Mouse (Mus musculus): Measurements from ENCODE around the gene Fpr3. TPM values are rescaled to one million over a fixed set of nuclear protein-coding genes. Genes with fewer than 3 reads are reported as not detected.
"Not testable (repeated sequence)": the region's sequence is repeated elsewhere in the genome, so short reads cannot be mapped to it uniquely, and the experiment has no call there.

Gene Fpr3
- total RNA-seq (2021): not detected
- long read RNA-seq, experiment 1, partial matches to known transcripts: 0 of 1 reads
- long read RNA-seq, experiment 1, other reads (novel, unspliced or antisense): 1 of 1 reads
- long read RNA-seq, experiment 2: 0 reads

- no peak for DNase-seq
Observed at GRCm38 (mm10) chr17:17887774-17888248, at the start of gene Fpr3, which contains the start of gene Fpr2. TSS of gene Fpr3 (plus strand) at chr17:17887852. TSS of gene Fpr2 (plus strand) at chr17:17887824.

DNA sequence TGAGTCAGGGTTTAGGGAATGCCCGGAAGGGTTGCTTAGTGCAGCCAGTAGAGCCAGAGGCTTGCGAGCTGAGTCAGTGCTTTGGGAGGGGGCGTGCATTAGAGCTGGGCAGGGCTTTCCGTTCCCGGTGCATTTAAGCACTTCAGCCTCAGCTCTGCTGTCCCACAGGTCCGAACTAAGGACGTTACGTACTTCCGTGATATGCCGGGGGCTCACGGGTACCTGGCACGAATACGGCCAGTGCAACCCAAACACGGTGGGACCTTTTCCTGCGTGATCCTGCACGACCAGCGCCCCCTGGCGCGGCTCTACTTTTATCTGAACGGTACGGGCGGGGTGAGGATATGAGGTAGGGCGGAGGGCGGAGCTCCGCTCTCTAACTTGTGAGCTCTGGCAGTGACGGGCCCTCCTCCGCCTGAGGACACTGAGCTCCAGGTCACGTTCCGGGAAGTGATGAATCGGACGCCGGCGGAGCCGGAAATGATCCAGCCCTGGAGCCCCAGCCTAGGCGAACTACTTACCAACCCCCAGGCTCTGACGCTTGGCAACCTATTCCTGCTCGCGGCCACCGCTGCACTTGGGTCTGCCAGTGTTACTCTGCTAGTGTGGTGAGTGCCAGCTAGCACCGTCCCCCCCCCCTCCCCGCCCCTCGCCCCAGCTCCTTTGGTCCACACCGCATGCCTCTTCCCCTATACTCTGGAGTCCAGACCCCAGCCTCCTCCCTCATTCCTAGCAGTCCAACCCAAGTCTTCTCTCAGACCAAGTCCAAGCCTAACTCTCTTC, 49.5 kb upstream of the Fpr3 start:
- peak; percentile 96 for DNase-seq

GRCm38 (mm10) chr17:17839276-17839675, 48.4 kb upstream of the Fpr3 start:
- DNase-seq: no peak

- DNase-seq: no peak
Observed at GRCm38 (mm10) chr17:17840796-17841195, 46.9 kb upstream of the Fpr3 start.

- no peak for DNase-seq
Observed at GRCm38 (mm10) chr17:17843534-17844261, 44.0 kb upstream of the Fpr3 start.

DNA sequence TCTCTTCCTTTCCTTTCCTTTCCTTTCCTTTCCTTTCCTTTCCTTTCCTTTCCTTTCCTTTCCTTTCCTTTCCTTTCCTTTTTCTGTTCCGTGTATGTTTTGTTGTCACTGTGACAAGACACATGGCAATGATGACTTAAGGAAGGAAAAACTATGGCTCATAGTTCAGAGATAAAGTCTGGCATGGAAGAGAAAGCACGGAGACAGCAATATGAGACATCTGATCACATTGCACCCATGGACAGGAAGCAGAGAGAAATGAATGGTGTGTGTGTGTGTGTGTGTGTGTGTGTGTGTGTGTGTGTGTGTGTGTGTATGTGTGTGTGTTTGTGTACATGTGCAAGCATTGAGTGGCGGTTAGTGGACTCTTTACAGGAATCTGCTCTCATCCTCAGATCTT, 43.0 kb upstream of the Fpr3 start:
- not testable (repeated sequence) for DNase-seq

- no peak for DNase-seq
Observed at GRCm38 (mm10) chr17:17845187-17846027, 42.2 kb upstream of the Fpr3 start.

DNA sequence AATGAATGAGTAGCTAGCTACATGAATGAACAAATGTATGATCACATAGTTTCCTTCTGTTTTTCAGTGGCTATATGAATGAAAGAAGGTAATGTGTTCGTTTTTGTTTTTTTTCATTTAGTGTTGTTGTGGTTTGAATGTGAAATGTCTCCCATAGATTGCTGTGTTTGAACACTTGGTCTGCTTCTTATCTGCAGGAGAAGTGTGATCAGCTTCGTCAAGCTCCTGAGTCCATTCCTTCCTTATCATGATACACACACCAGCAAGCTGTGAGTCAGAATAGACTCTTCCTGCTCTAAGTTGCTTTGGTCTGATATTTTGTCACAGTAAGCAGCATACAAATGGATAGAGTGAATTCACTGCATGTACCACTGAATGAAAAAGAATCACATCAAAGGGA, 38.7 kb upstream of the Fpr3 start:
- DNase-seq: no peak

DNA sequence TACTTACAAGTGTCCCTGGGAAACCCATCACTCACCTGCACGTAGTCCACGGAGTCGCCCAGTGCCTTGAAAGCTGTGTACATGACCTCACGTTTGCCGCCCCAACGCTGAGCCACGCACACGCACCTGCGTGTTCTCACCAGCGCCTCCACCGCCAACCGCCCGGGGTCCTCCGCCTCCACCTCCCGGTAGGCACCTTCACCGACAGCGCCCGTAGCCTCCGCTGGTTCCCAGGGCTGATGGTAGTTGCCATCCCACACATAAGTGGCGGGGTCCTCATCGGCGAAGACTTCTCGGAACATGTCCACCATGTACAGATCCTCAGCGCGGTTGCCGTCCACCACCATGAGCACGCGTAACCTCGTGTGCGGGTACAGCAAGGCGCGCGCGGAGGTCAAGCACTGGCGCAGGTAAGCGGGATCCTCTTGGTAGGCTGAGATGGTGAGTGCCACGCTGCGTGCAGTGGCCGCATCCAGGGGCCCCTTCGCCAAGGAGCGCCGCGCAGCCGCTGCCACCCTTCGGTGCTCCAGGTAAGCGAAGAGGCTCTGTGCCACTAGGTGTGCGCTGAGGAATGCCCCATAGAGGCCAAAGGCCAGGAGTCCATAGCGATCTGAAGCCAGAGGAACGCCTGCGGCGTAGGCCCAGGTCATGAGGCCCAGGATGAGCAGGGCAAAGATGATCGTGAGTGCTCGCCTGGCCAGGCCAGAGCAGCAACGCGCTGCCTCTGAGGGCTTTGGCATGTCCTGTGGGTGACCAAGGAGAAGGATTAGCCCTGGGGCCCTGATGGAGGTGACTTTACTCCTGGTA, 37.5 kb upstream of the Fpr3 start:
- no peak for DNase-seq

- no peak for DNase-seq
Observed at GRCm38 (mm10) chr17:17855064-17855838, 32.4 kb upstream of the Fpr3 start, which contains the start of gene Has1. TSS of gene Has1 (minus strand) at chr17:17855205.

DNA sequence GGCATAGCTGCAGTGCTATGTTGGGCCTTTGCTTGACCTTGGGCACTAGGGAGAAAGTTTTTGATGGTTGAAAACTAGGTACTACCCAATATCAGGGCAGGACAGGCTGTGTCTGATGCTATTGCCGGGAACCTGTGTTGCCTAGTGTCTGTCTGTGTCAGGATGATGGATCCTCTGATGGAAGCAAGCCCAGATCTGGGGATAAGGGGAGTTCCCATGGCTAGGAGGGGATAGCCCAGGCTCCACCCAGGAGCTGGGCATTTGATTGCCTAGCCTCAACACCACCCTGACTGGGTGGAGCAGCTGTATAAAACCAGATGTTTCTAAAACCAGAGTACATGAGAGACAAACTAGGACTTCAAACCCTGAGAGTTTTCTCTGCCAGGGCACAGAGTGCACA, 31.0 kb upstream of the Fpr3 start:
- no peak for DNase-seq

DNA sequence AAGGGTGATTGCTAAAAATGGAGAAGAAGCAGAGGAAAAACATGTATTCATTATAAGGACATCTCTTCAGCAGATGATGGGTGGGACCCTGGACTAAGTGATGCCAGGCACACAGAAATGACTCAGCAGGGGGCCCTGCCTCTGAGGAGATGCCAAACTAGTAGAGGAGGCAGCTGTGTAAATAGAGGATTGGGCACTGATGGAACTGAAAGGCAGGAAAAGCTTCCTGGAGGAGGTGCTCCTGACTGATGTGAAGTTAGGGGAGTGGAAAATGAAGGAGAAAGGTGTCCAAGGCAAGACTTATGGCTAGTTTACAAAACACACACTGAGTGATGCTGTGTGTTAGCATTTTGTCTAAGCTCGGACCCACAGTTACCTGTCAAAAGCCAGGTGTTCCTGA, 30.2 kb upstream of the Fpr3 start:
- no peak for DNase-seq

DNA sequence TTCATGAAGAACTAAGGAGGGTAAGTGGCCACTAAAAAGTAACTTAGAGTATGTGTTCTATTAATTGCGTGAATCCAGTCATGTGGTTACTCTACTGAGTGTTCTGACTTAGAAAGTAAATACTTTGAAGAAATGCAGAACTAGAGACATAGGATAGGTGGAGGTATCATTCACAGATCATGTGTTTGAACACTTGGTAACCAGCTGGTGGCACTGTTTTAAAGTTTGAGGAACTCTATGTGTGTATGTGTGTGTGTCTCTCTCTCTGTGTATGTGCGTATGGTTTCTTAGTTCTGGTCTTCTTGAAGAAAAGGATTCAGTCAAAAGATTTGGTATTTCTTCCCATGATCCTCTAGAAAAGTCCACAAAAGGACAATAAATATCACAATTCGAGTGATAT, 27.5 kb upstream of the Fpr3 start:
- DNase-seq: no peak

- DNase-seq: peak; percentile 18
Observed at GRCm38 (mm10) chr17:17862360-17862759, 25.3 kb upstream of the Fpr3 start.

GRCm38 (mm10) chr17:17865168-17865567, 22.5 kb upstream of the Fpr3 start:
- DNase-seq: no peak

DNA sequence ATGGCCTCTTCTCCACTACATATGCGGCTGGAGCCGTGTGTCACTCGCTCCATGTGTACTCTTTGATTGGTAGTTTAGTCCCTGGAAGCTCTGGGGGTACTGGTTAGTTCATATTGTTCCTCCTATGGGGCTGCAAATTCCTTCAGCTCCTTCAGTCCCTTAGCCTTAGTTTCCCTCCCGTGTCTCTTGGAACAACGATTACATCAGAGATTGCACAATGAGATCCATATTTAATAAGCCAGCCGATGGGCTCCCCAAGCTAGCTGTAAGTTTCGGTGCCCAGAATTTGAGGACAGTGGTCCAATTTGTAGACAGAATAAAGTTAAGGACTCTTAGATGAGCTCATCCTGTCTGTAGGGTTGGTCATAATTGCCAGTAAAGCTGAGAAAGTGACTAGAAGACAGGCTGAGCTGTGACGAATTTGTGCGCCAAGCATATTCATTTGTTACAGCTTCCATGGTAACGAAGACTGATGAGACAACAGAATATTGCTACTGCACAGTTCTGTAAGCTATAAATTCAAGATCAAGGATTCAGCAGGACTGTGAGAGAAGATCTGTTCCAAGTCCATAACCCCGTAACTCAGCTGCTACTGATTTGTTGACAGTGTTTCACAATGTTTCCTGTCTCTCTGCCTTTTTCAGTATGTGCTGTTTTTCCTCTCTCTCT, 20.7 kb upstream of the Fpr3 start:
- peak; percentile 18 for DNase-seq

DNA sequence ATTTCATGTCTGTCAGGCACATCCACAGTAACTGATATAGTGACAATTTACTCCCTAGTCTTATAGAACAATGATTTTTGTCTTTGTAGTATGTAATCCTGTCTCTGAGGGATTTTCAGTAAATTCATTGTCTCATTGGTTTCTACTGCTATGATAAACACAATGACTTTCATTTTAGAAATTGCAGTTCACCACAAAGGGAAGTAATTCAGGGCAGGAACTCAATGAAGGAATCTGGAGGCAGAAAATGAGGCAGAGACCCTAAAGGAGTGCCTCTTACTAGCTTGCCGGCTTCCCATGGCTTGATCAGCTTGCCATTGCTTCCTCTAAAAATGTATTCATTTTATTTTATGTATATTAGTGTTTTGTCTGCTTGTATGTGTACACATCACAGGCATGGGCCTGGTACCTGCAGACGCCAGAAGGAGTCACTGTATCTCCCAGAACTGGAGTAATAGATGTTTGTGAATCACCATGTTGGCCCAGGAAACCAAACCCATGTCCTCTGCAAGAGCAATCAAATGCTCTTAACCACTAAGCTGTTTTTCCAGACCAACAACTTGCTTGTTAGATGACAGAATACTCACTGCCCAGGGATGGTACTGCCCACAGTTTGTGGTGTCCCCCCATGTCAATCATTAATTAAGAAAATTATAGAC, 16.6 kb upstream of the Fpr3 start:
- no peak for DNase-seq

- no peak for DNase-seq
Observed at GRCm38 (mm10) chr17:17871697-17872096, 16.0 kb upstream of the Fpr3 start.

- no peak for DNase-seq
Observed at GRCm38 (mm10) chr17:17879347-17879746, 8.3 kb upstream of the Fpr3 start.

All from gastrocnemius, postnatal 25 days (tissue).